Mouse (Mus musculus) heart, adult 8-10 months (tissue): ENCODE measurements around the gene Kirrel3. TPM values are rescaled to one million over a fixed set of nuclear protein-coding genes. Genes with fewer than 3 reads are reported as not detected.

ENCODE experiments used
- DNase-seq: peaks from one replicate; pipeline ENCODE4 v3.0.0; 2022; ENCODE audit warnings: low spot score
- total RNA-seq, 4 experiments: library from RNA; stranded (reverse); gene quantifications; 2 replicates each; pipeline ENCODE4 v1.2.4; 2022

Gene Kirrel3
- total RNA-seq, 4 experiments from 2014 or later = 0.33 to 0.69 (median 0.54) TPM

- no peak for DNase-seq
These were observed 459.6 kb downstream of the Kirrel3 start for GRCm38 (mm10) chr9:34945301-34945700.

DNA sequence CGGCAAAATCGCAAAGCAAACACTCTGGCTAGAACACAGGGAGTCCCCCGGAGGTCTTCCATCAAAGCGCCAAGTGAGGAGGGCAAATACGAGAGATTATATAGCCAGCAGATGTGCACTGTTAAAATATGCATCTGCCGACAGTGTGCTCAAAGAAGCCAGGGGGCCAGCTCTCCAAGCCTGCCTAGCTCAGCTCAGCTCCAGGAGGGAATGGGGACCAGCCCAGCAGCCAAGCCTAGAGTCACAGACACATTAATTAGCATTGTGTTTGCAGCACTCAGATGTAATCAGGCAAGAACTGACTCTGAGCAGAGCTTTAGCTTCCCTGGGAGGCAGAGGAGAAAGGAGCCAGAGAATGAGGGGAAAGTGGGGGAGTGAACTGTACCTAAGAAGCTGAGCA, 461.6 kb downstream of the Kirrel3 start:
- no peak for DNase-seq

DNA sequence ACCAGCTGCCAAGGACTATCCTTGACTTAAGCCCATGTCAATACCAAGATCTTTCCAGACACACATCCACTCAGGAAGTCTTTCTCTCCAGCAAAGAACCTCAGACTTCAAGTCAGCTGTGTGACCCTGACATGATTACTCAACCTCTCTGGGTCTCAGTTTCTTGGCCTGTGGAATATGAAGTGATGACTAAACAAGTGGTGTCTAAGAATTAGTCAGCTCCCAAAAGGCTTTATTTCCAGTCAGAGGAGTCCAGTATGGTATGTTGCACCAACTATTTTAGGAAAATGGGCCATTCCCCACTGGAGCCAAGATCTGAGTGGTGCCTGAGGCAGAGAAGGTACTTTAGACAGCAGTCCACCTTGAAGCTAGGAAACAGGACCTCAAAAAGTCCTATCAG, 462.0 kb downstream of the Kirrel3 start:
- DNase-seq = no peak

DNA sequence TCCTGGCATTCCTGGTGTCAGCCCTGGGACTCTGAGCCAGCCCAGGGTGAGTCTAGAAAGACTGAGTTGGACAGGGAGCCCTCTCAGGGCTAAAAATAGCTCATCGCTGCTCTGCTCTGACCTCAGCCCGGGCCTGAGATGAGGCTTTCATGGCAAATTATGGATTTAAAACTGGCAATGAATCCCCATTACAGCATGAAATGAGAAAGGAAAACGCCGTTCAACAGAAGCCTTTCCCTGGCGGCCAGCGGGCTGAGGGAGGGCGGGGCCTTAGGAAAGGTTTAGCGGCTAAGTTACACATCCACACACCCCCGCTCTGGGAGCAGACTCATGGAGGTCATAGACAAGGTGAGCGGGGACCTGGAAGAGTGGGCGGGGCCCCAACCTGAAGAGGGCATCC, 467.7 kb downstream of the Kirrel3 start:
- peak; percentile 31 for DNase-seq

DNA sequence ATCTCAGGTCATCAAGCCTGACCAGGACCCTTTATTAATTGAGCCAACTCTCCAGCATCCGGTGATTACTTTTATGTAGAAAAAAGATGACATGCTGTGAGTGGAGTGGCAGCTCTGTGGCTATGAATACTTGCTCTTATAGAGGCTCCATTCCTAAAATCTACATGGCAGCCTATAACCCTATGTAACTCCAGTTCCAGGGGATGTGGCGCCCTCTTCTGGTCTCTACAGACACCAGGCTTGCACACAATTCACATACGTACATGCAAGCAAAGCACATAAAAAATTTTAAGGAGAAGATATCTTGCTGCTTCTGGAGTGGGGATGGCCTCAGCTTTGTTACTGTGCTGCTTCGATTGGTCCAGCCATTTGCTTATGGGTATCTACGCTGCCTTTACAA, 468.5 kb downstream of the Kirrel3 start:
- no peak for DNase-seq

- no peak for DNase-seq
These were observed 470.8 kb downstream of the Kirrel3 start for GRCm38 (mm10) chr9:34956512-34956911.

- DNase-seq = peak; percentile 15
These were observed 472.0 kb downstream of the Kirrel3 start for GRCm38 (mm10) chr9:34957691-34958090.

- DNase-seq = no peak
These were observed 472.6 kb downstream of the Kirrel3 start for GRCm38 (mm10) chr9:34958183-34958830.

- peak; percentile 58 for DNase-seq
These were observed 475.0 kb downstream of the Kirrel3 start for GRCm38 (mm10) chr9:34960736-34961135.

DNA sequence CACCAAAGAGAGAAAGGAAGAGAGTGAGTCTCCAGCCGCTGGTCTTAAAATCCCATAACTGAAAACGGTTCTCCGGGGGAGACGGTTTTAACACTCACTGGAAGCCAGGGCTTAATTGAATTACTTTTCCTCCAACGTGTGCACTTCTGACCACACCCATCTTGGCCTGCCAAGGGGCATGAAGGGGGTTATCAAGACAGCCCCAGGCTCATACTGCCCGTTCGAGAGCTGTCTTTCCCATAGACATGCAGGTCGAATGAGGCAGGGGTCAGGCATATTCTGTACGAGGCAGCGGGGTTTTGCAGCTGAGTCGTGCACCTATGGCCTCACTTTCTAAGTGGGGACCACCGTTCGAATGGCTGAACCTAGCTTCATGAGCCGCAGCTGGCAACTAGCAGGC, 475.5 kb downstream of the Kirrel3 start:
- DNase-seq = peak; percentile 16

GRCm38 (mm10) chr9:34962251-34962650, 476.6 kb downstream of the Kirrel3 start:
- DNase-seq = no peak

DNA sequence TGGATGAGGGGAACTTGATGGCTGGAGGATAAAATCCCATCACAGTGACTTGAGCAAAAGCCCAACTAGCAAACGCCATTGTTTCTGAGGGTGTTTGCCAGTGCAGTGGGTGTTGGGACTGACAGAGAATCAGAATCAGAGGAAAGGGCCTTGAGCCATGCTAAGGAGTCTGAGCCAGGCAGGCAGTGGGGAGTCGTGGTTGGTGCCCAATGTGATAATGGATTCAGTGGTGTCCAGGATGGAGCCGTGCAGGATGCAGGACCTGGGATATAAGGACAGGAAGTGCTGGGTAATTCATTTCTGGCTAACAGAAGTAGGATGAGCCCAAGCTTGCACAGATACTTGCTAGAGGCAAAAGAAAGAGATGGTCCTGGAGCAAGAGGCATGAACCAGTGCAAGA, 477.9 kb downstream of the Kirrel3 start:
- no peak for DNase-seq

DNA sequence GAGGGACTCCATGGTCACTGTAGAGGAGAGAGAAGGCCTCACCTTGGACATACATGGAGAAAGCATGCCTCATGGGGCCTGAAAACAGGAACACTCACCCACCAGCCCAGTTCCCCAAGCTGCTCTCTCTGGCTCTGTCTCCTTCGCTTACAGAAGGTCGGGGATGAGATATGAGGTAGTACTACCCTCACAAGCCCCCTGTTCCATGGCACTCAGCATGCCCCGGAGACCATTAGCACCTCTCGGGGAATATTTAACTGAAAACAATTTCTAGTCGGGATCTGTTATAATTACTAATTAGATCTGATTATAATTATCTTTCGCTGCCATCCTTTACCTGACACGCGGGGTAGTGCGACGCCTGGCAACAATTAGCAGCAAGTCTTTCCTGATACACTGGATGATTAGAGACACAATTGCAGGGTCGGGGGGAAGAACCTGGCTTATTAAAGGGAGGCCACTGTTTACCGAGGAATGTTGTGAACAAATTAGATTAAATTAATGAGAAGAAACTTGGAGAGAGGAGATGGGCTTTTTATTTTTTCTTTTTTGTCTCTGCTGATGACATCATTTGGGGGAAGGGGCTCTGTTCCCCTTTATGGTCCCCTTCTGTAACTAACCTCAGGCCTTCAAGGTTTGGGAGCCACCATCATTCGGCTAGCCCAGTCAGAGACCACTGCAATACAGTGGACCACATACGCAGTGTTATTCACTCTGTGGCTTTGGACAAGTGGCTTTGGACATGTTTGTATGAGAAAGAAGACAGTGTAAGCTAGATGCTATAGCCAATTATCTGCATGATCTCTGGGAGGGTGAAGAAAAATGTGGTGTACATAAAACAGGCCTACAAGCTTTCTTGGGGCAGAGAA, 478.7 kb downstream of the Kirrel3 start:
- no peak for DNase-seq

GRCm38 (mm10) chr9:34965041-34965415, 479.3 kb downstream of the Kirrel3 start:
- no peak for DNase-seq

DNA sequence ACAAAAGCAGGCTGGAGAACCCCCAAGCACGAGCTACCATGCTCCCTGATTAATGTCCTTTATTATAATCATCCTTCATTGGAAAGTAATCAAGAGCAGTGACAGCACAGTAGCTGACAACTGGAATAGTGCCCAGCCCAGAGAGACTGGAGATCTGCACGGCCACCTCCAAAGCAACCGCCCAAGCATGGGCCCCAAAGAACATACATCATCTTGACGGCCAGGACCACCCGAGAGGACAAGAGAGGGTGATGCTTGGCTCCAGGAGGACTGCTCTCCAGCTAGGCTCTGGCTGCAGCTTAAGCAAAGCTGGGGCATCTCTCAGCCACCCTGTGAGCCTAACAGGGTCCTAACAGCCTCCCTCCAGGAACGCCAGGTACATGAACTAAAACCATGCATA, 482.1 kb downstream of the Kirrel3 start:
- no peak for DNase-seq

- DNase-seq = no peak
These were observed 484.3 kb downstream of the Kirrel3 start for GRCm38 (mm10) chr9:34969881-34970490.

GRCm38 (mm10) chr9:34974326-34974725, 488.6 kb downstream of the Kirrel3 start:
- no peak for DNase-seq

DNA sequence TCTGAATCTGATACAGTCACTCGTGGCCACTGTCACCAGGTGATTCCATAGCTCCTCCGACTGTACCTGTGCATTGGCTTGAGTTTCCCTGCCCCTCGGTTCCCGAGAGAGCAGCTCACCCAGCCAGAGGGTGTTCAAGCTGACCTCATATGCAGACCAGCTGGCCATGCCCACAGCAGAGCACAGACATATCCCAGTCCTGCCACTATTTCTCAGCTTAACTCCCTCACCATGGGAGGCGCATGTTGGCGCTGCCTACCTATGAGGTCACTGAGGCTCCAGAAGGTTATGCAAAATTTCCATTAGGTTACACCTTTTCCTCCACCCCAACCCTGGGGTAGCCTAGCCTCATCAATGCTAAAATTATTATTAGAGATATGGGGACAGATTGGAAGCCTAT, 489.6 kb downstream of the Kirrel3 start:
- DNase-seq = no peak

GRCm38 (mm10) chr9:34976596-34977462, 491.1 kb downstream of the Kirrel3 start:
- no peak for DNase-seq

DNA sequence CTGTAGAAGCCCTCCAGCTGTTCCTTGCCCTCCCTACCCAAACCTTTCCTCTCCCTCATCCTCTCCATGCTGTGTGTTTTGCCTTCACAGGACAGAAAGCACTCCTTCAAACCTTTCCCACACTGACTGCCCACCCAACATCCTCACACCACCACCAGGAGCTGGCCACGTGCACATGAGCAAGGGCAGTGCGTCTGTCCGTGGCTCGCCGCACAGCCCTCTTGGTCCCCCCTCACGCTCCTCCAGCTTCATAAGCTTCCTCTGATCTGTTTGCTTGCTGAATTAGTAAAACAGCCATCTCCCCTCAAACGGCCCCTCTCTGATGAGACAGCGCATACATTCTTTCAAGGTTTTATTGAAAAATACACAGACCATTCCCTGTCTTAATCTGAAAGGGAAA, 492.0 kb downstream of the Kirrel3 start:
- no peak for DNase-seq

GRCm38 (mm10) chr9:34978229-34978628, 492.5 kb downstream of the Kirrel3 start:
- no peak for DNase-seq
